Mouse (Mus musculus) cerebral cortex, adult 2 months (tissue): ENCODE results near the gene Pnp2.

Source experiments
- WGBS: fragments of 180-500 bp; shearing (Covaris S2); methylation state at CpG from one replicate; pipeline ENCODE4 v1.1.7; 2018; 5-methylcytosine and 5-hydroxymethylcytosine counted together

The Pnp2 gene

GRCm38 (mm10) chr14:50955942-50956508 lies at the start of gene Pnp2:
Pnp2 (plus strand) TSS chr14:50955992.
- WGBS, result 11% methylated on average over 19 of the region's 19 CpGs

GRCm38 (mm10) chr14:50908126-50908525 lies 47.7 kb upstream of the Pnp2 start:
- WGBS, result 77% methylated on average over 4 of the region's 4 CpGs

DNA sequence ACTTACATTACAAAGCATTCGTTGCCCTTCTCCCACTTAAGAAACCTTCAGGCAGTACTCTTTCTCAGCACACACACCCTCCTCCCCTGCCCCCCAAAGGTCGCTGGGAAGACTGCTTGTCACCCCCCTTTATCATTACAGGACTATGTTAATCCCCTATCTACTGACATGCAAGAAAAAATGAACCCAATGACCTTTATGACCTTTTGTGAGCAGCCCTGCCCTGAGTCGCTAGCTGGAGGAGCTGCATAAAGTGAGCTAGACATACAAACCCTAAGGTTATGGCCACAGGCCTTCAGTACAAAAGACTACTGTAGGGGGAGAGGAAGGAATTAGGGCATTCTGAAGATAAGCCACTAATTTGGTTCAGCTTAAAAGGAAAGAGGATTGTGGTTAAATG lies 44.4 kb upstream of the Pnp2 start:
- 70% methylated on average over 3 of the region's 3 CpGs for WGBS

DNA sequence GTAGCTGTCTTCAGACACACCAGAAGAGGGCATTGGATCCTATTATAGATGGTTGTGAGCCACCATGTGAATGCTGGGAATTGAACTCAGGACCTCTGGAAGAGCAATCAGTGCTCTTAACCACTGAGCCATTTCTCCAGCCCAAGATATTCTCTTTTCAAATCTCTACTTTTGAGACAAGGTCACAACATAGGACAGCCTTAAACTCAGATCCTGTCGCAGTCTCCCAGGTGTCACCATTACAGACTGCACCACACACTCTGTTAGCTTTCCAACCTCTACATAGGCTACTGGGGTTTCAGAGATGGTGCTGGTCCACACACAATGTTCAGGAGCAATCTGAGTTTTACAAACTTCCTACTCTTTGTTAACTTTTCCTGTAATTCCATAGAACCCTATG lies 32.4 kb upstream of the Pnp2 start:
- WGBS, result 78% methylated on average over 1 of the region's 1 CpGs

DNA sequence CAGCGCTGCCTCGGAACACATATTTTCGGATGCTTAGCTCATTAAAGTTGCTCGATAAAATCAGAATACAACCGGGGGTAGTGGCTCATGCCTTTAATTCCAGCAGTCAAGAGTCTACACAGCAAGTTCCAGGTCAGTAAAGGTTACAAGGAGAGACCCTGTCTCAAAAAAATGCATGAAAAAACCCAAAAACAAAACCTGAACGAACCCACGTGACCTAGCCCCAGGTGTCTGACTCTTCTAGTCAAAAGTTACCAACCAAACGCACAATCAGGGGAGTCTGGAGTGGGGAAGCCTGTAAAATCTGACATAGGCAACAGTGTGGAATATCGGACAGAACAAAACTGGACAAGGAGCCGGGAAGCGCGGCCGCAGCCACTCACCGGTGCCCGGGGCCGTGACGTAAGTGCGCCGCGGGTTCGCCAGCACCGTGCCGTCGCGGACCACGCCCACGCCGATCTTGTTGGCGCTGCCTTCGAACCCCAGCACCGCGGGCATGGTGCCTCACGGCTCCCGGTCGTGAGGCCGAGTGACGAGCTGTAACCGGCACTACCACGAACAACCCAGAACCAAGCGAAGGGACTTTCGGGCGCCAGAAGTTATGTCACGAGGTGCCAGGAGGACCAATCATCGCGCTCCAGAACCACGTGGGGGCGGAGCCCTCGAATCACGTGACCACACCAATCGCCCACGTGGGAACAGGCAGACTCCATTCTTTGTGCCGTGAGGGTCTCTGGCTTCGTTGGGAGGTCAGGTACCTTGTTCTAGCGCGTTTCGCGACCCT lies 31.3 kb upstream of the Pnp2 start, which contains the start of the genes Osgep and Apex1:
TSS of gene Osgep (minus strand) at position 613 of the 784 bp plus-strand sequence.
TSS of gene Apex1 (plus strand) at position 688 of the 784 bp plus-strand sequence.
- under 1% methylated on average over 57 of the region's 57 CpGs for WGBS

- WGBS, result 2% methylated on average over 38 of the region's 38 CpGs
Measured at GRCm38 (mm10) chr14:50925111-50925920, 30.5 kb upstream of the Pnp2 start.

DNA sequence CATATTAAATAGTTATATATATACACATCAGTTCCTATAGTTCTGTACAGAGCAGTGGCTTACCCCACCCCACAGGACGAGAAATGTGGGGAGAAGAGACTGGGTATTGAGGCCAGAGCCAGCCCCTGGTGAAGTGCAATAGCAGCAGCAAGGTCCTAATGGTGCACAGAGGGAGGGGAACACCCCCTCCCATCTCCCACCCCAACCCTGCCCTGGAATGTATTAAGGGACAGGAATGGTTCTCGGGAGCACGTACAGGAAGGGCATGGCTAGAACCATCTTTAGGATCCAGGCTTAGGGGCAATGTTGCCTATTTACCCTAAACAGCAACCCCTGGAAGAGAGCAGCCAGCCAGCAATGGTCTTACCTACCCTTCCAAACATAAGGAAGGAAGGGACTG lies 28.4 kb upstream of the Pnp2 start:
- 66% methylated on average over 3 of the region's 3 CpGs for WGBS

DNA sequence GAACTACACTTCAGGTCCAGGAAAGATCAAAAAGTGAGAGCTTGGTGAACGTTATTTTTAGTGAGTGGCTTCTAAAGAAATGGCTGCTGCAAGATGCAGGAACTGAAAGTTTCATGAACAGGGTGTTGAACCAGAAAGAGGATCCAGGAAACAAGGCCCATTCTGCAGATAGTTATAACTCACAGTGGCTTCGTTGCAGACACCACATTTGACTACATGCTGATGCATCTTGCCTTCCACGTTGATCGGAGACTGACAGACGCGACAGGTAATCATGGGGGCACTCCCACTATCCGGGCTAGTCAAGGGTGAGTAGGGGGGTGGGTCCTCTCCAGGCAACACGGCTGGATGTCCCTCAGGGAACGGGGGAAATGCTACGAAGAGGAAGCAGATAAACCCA lies 25.8 kb upstream of the Pnp2 start:
- 6% methylated on average over 10 of the region's 10 CpGs for WGBS

- WGBS, result under 1% methylated on average over 38 of the region's 38 CpGs
Measured at GRCm38 (mm10) chr14:50930377-50930753, 25.4 kb upstream of the Pnp2 start.

GRCm38 (mm10) chr14:50930754-50931492 lies 24.9 kb upstream of the Pnp2 start, which contains the start of the genes Pip4p1 and Pnp:
Pip4p1 (minus strand) TSS chr14:50930856.
Pnp (plus strand) TSS chr14:50931082.
- WGBS, result under 1% methylated on average over 66 of the region's 68 CpGs

GRCm38 (mm10) chr14:50931493-50932020 lies 24.2 kb upstream of the Pnp2 start:
- 5% methylated on average over 12 of the region's 12 CpGs for WGBS

DNA sequence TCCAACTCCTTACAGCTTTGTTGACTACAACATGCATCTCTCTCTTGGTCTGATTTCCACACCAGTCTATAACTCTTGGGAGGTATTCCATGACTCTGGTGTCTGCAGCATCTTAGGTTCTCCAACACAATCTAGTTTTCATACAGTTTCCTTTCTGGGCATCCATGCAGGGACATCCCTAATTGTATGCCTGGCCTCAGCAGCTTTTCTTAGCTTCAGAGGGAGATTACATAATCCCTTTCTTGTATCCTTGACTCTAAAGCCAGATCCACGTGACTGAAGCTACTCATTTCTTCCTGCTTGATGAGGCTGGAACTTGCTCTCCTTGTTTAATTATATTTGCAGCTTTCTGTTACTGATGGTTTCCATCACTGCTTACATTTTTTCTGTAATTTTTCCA lies 19.1 kb upstream of the Pnp2 start:
- WGBS, result 58% methylated on average over 1 of the region's 1 CpGs

- 90% methylated on average over 3 of the region's 3 CpGs for WGBS
Measured at GRCm38 (mm10) chr14:50938119-50938908, 17.5 kb upstream of the Pnp2 start.

DNA sequence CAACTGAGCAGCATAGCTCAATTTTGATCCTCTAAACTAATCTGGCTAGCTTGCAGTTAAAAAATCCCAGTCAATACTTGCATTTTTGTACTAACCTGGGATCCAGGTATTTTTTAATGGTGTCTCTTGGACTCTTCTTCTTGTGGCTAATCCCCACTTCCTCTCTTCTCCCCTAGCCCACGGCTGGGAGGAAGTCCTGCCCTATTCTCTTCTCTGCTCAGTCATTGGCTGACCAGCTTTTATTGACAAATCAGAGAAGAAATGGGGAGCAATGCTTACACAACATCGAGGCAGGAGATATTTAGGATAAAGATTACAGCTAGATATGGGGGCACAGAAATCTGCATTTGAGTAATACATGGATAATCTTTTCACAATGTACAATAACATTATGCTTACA lies 16.9 kb upstream of the Pnp2 start:
- 41% methylated on average over 2 of the region's 2 CpGs for WGBS

GRCm38 (mm10) chr14:50943932-50944667 lies 11.7 kb upstream of the Pnp2 start, which contains the start of gene Gm49342:
Gm49342 (plus strand) TSS chr14:50944517.
- WGBS, result 7% methylated on average over 31 of the region's 31 CpGs

DNA sequence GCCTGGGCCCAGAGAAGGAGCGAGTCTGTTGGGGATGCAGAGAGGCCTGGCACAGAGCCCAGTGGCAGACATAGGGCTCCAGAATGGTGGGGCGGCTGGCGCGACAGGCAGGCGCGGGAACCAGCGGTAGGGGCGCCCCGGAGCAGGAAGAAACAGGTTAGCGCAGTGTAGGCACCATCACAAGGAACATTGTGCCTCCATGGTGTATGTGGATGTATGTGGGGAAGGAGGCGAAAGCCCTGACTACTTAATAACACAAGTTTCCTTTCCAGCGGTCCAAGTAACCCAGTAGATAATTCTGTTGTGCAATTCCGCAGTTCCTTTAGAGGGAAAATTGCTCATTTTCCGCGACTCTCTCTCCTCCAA lies 11.1 kb upstream of the Pnp2 start:
- WGBS, result 1% methylated on average over 14 of the region's 15 CpGs

- WGBS, result 13% methylated on average over 6 of the region's 6 CpGs
Measured at GRCm38 (mm10) chr14:50945081-50945480, 10.7 kb upstream of the Pnp2 start.

- 52% methylated on average over 3 of the region's 3 CpGs for WGBS
Measured at GRCm38 (mm10) chr14:50945526-50945925, 10.3 kb upstream of the Pnp2 start.

- WGBS, result 81% methylated on average over 10 of the region's 10 CpGs
Measured at GRCm38 (mm10) chr14:50955487-50955886, 305 bp upstream of the Pnp2 start.

DNA sequence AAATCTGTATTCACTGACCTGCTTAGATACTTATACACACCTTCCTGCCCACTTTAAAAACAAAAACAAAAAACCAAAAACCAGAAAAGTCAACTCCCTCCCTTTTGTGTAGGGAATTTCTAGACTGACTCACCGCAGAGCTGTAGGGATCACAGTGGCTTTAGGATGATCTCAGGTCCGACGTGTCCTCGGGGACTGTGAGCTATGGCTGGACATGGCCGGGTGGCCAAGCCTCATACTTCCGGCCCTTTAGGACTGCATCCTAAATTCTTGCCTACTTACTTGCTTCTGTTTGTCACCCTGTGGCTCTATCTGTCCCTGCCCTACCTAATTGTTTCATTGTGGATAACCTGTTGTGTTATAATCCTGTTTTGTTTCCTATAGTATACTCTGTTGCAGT lies 932 bp downstream of the Pnp2 start:
- 90% methylated on average over 6 of the region's 6 CpGs for WGBS
